ENCODE assay signal across 31 mouse cellular contexts in the genomic region with DNA sequence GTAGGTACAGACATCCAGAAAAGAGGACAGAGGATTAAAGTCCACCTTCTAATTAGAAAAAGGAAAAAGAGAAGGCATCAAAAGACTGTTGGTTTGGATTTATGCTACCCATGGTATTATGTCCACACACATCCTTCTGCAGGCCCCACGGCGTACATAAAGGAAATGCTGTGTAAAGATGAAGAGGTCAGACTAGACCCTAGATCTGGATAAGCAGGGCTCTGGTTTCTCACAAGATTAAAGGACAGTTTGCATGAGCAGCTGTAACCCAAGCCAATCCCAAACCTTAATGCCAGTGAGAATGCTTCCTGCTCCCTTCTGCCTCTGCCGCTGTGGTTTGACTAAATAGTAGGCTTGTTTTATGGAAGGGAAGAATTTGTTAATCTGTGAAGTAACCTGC. TPM values are rescaled to one million over a fixed set of nuclear protein-coding genes. Genes with fewer than 3 reads are reported as not detected.
"Had no signal": no experiment of that assay in that cellular context is flagged by ENCODE, and none has a peak within 500 bp of the region (broad histone marks: within the 10 kb centered on the region; RNA-seq: fewer than 3 reads in every experiment).

No protein-coding gene starts in this region.

- H3K4me3 ChIP-seq: gastrocnemius, adult 2 months; heart, embryonic 10.5 days; heart, embryonic 12.5 days; hindbrain, embryonic 10.5 days; hindbrain, embryonic 12.5 days; intestine, embryonic 15.5 days; layer of hippocampus, adult 2 months; left cerebral cortex, adult 2 months; limb, embryonic 10.5 days; limb, embryonic 12.5 days; liver, embryonic 13.5 days had no signal

- H3K36me3 ChIP-seq: heart, embryonic 10.5 days; heart, embryonic 12.5 days; hindbrain, embryonic 10.5 days; hindbrain, embryonic 12.5 days; intestine, embryonic 15.5 days; limb, embryonic 10.5 days; limb, embryonic 12.5 days; liver, embryonic 13.5 days had no signal

- ATAC-seq: hindbrain, embryonic 16.5 days; inflammation-experienced regulatory T-cells, adult 6 months; intestine, embryonic 15.5 days; intestine, postnatal 0 days had no signal

- H3K9ac ChIP-seq: heart, embryonic 12.5 days; hindbrain, embryonic 12.5 days; hindbrain, embryonic 14.5 days; intestine, embryonic 15.5 days; limb, embryonic 12.5 days; liver, embryonic 13.5 days had no signal

- H3K4me1 ChIP-seq: heart, embryonic 10.5 days; heart, embryonic 12.5 days; hindbrain, embryonic 10.5 days; hindbrain, embryonic 12.5 days; intestine, embryonic 15.5 days; limb, embryonic 10.5 days; liver, embryonic 13.5 days had no signal

- H3K9me3 ChIP-seq: heart, embryonic 10.5 days; heart, embryonic 12.5 days; hindbrain, embryonic 10.5 days; hindbrain, embryonic 12.5 days; intestine, embryonic 15.5 days; limb, embryonic 10.5 days; limb, embryonic 12.5 days; liver, embryonic 13.5 days had no signal

- DNase-seq: gastrocnemius, adult 2 months; gastrocnemius, postnatal 10 days; gastrocnemius, postnatal 25 days; heart, adult 18-20 months; heart, postnatal 10 days; heart, postnatal 4 days; kidney, adult 18-20 months; kidney, adult 8-10 months; kidney, postnatal 10 days; kidney, postnatal 25 days; kidney, postnatal 4 days; liver; liver, embryonic 13.5 days had no signal

- H3K27ac ChIP-seq: gastrocnemius, adult 2 months; heart, embryonic 10.5 days; hindbrain, embryonic 10.5 days; hindbrain, embryonic 12.5 days; hindbrain, embryonic 14.5 days; intestine, embryonic 15.5 days; layer of hippocampus, adult 2 months; left cerebral cortex, adult 2 months; limb, embryonic 10.5 days; limb, embryonic 12.5 days; liver, embryonic 13.5 days had no signal

- H3K27me3 ChIP-seq: heart, embryonic 12.5 days; hindbrain, embryonic 12.5 days; intestine, embryonic 15.5 days; limb, embryonic 12.5 days; liver, embryonic 13.5 days had no signal

- H3K4me2 ChIP-seq: heart, embryonic 12.5 days; hindbrain, embryonic 12.5 days; hindbrain, embryonic 14.5 days; intestine, embryonic 15.5 days; limb, embryonic 12.5 days; liver, embryonic 13.5 days had no signal

RNA-seq across cellular contexts. Expression of a gene that starts 15.6 kb away (rescaled TPM):
- polyA plus RNA-seq: heart, embryonic 10.5 days; heart, embryonic 12.5 days; heart, embryonic 14.5 days; heart, embryonic 16.5 days; hindbrain, embryonic 10.5 days; hindbrain, embryonic 12.5 days; hindbrain, embryonic 14.5 days; hindbrain, embryonic 16.5 days; inflammation-experienced regulatory T-cells, adult 6 months; intestine, postnatal 0 days; kidney, embryonic 14.5 days; limb, embryonic 10.5 days; limb, embryonic 12.5 days; limb, embryonic 14.5 days had no signal

RNA-seq across cellular contexts. Expression of a gene that starts 17.2 kb away (rescaled TPM):
- polyA plus RNA-seq: heart, embryonic 10.5 days; heart, embryonic 12.5 days; heart, embryonic 14.5 days; heart, embryonic 16.5 days; hindbrain, embryonic 10.5 days; hindbrain, embryonic 12.5 days; hindbrain, embryonic 14.5 days; intestine, postnatal 0 days; limb, embryonic 12.5 days had no signal

RNA-seq across cellular contexts. Expression of a gene that starts 30.8 kb away (rescaled TPM):
- polyA plus RNA-seq: heart, embryonic 10.5 days; heart, embryonic 12.5 days; heart, embryonic 14.5 days; hindbrain, embryonic 10.5 days; hindbrain, embryonic 12.5 days; hindbrain, embryonic 14.5 days; hindbrain, embryonic 16.5 days; inflammation-experienced regulatory T-cells, adult 6 months; intestine, postnatal 0 days; kidney, embryonic 14.5 days; kidney, embryonic 16.5 days; limb, embryonic 10.5 days; limb, embryonic 12.5 days; limb, embryonic 14.5 days had no signal
